Mouse (Mus musculus) cerebellum, postnatal 25 days (tissue): ENCODE measurements at regions not wholly inside any gene's neighbourhood (a gene's known extent, or its start where the extent isn't known, plus 50 kb on each side); places are given as distances from the start of the nearest gene placed in this dataset.

Experiments
- DNase-seq, 2 experiments: peaks; one replicate each; pipeline ENCODE4 v3.0.0; 2021; ENCODE audit warnings: mixed read lengths in 2 of 2

DNA sequence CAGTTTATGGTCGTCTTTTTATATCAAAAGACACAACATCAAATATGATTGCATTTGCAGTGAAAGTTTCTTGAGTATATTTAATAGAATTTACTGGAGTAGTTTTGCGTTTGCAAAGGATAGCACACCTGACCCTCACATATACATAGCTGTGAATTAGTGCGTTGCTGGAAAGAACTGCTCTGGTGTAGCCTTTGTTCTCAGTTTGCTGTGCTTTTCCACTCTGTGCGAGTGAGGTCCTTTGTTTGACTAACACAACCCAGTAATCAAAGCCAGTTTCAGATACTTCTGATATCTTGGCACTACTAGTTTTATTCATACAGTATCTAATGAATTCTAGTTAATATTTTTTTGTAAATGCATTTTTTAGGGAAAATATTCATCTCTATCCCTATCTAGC is 84.7 kb downstream of the Trim52 start:
- no peak for DNase-seq

DNA sequence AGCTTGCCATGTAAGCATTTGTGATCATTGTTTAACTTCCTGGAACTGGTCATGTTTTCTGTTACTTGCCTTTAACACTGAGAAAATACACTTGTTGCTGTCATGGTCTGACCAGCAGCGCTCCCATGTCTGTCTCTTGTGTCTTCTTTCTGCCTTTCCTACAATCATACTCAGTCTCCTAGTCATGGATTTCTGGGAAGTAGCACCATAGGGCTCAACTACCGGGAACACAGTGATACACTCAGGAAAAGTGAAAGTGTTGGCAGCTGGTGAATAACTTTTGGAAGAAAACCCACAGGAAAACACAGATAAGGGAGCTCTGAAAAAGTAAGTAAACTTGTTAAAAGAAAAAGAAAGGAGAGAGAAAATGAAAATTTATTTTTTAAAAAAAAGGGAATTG is 87.6 kb downstream of the Trim52 start:
- DNase-seq = no peak

DNA sequence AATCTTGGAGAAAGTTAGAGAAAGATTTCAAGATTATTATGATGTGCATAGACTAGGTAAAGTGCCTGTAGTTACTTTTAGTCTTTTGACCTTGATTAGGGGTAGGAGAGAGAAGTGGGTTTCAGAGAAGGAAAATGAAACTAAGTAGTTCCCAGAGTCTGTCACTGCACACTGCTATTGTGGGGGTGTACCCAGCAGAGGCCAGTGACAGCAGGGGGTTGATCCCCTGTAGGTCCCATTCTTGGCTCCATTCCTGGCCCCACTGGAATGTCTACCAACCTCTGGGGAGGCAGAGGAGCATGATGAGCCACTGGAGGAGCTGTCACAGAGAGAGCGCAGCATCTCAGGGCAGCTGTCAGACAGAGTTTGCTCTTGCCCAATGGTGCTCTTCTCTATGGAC is 88.1 kb downstream of the Trim52 start:
- no peak for DNase-seq

DNA sequence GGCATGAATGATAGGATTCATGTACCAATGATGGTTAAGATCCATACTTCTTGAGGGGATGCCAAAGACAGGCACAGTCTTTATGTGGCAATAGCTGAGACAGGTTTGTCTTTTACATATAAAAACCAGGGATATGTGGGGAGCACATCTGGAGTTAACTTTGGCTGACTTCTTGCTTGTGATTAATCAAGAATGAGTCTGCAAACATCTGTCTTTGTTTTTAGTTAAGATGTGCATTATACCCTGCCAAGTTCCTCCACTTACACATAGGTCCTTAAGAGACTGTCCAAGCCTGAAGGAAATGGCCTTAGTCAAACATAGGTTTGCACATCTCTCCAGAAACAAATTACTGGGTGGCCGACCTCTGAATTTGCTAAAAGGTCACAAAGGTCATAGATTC is 91.8 kb downstream of the Trim52 start:
- DNase-seq = no peak

DNA sequence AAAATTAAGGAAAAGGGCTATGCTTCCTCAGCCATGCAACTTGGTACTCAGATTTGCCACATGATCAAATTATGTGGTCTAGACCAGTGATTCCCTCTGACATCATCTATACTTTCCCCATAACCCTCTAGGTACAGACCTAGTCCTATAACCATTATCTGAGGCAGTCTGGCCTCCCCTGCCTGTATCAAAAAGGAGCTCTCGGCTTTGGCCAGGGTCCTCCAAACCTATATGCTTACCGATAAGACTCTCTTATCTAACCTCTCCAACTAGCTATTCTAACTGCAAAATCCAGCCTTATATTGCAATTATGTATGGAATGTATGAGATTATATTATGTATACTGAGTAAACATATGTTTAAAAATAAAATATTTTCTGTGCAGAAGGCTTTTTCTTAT is 93.1 kb downstream of the Trim52 start:
- DNase-seq = no peak

DNA sequence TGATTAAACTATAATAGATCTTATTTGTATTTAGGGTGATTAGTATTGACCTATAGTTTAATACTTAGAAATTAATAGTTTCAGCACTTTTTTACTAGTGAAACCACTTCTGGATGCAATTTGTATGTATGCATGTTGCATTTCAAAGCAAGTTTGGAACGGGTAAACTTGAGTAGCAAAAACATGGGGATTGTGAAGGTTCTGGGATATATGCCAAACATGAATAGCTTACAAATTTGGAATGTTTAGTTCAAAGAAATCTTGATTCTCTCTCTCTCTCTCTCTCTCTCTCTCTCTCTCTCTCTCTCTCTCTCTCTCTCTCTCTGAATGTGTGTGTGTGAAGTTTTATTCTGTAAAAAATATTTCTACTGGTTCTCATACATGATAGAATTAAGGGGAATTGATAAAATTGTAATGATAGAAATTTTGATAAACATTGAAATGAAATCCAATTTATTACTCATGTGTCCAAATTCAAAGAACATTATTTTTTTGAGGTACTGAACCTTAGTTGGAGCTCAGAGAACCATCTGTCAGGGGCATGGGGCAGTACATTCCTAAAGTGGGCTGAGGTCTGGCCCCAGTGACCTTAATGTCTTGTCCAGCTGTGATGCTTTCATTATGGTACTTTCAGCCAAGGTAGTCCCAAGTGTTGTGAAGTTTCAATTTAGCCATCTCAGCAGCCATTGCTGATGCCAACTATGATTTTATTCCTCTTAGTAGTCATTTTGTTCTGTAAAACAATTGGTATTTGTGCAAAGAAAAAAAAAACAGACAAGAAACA is 93.7 kb downstream of the Trim52 start:
- DNase-seq = no peak

DNA sequence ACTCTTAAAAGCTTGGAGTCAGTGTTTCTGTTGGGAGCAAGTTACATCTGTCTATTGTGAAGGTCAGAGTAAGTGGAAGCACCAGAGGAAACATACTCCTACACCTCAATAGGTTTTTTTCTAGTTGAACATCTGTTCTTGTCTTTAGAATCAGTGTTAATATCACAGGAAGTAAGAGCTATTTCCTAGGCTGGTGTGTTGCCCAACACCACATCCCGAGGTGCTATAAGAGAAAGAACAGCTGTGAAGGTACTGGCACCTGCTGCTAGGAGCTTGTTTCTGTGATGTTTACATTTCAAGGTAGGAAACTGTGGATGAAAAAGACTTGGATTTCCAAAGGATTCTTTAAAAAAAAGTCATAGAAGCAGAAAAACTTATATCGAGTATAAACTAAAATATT is 105.1 kb downstream of the Trim52 start:
- DNase-seq = no peak

DNA sequence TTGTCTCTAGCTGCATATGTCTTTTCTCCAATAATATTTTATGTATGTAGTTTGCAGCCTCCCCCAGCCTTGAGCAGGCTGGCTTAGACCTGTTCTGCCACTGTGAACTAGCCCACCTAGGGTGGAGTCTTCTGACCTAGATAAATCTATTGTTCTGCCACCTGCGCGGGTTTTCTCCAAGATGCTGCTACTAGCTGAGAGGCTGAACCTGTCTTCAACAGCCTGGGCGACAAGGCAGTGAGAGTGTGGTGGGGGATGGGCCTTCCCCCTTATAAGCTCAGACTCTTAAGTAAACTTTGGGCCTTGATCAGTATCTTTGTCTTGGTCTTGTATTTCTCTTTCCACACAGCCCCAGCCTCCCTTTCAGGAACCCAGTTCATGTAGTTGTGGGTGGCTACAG is 111.7 kb downstream of the Trim52 start:
- no peak for DNase-seq

DNA sequence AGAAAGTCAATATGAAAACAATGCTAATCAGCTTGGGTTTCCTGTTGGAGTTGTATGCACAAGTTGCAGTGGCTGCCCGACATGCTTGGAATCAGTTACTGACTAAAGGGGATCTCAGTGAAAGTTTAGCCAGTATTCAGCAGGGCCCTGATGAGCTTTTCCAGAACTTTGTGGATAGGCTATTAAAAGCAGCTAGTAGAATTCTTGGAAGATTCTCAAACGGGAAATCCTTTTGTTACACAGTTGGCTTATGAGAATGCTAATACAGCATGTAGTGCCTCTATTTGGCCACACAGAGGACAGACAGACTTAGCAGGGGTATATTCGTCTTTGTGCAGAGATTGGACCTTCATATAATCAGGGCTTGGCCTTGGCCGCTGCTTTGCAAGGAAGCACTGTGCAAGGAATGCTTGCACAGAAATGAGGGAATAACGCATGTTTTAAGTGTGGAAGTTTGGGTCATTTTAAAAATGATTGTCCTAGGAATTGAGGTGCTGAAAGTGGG is 113.3 kb downstream of the Trim52 start:
- no peak for DNase-seq

DNA sequence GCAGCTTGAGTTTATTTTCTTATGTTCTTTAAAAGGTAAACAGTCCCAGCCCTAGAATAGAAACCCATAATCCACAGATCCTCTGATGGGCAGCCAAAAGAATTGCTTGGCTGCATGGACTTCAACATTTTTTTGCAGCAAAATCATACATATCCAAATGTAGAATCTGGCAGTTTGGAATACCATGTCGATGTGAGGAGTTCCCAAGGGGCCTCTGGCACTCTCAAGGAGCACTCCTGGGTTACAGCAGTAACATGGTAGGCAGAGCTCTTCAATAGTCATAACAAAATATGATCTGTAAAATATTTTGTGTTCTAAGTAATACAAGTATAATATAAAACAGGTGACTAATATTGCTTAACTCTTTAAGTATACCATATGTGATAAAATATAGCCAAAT is 119.4 kb downstream of the Trim52 start:
- DNase-seq = no peak

DNA sequence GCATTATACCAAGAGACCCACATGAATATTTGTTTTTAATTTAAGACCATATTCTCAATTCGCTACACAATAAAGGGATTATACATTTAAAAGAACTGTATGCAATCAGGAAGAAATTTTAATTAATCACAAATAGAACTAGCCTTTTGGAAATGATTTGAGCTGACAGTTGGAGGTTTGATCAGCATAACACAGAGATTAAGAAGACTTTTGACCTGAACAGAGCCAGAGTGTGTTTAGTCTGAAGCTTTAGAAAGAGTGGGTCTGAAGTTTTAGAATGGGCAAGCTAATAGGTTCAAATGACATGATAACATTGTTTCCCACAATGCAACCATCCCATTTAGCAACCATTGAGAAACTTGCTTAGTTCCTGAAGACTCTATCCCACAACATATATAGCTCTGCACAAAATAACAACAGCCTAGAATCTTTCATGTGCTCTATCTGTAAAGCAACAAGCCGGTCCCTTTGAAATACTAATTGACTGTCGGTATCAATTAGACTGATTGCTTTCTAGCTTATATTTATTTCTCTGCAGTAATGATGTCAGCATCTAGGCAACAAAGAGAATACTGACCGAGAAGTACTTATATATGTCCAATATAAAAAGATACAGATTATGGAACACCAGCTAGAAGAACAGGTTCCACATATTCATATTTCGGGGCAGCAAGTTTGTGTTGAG is 135.9 kb downstream of the Trim52 start:
- no peak for DNase-seq

DNA sequence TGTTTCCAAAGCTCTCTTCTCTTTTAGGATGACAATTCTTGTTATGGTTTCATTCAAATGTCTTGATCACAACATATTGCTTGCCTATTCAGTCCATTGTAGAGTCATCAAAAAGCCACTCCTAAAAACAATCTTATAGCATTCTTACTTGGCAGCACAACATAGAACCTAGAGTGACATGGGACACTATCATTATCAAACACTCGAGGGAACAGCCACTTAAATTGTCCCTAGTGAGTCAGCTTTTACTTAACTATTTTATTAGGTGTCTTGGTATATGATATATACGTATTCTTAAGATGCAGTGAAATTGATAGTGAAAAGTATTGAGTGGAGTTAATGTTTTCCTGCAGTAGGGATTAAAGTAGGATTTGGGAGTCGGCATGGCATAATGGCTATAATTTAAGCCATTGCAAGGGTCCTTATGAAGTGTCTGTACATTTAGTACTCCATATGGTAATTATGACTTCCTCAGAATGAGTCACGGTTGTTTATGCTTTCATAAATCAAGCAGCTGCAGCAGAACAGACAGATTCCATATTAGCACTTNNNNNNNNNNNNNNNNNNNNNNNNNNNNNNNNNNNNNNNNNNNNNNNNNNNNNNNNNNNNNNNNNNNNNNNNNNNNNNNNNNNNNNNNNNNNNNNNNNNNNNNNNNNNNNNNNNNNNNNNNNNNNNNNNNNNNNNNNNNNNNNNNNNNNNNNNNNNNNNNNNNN is 153.6 kb downstream of the Trim52 start:
- DNase-seq = no peak

DNA sequence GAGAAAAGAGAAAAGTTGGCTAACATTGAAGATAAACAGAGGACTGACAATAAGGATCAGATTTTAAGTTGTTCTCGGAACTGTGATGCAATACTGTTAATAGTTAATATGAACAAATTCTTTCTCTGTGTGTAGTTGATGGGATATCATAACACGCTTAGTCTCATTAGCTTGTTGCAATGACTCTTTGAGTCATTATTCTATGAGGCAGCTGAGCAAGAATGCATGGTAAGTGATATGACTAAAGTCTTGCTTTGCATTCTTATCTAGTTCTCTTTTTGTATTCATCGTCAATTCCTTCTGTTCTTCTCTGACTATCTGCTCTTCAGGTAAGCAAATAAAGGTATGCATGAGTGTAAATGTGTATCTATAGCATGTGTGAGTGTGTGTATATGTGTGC is 159.3 kb downstream of the Trim52 start:
- DNase-seq = no peak

DNA sequence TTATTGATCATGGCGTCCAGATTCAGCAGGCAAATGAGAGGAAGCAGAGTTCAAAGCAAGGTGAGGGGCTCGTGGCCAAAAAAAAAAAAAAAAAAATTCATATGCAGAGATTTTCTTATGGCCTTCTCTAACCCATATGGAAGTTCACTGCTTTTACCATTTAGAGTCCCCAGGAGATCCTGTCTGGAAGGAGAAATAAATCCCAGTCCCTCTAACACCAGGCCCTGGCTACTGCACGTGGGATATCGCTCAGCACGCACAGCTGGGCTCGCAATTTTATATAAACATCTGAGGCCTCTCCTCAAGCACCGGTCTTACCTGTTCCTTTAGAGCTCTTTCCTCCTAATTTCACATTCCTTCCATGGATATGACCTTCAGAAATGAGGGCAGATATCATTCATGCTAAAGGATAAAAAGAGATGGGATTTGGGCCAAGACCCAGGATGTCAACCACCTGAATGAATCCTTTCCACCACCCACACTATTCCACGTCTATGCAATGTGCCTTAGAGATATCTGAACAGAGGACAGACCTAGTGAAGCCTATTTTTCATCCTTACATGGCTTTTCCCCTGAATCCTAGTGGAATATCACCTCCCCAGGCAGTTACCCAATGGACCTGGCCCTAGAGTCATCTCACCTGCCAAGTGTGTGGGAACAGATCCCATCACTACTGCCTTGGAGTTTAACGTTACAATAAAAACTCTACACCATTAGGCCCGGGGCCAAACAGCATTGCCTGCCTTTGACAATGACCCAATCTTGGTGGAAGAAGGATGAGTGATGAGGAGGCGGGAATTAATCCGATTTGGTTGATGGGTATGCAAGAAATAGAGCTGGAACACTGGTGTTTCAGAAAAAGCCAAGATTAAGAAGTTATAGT is 161.9 kb downstream of the Trim52 start:
- peak in 1 of 2 experiments; percentile 6 for DNase-seq

DNA sequence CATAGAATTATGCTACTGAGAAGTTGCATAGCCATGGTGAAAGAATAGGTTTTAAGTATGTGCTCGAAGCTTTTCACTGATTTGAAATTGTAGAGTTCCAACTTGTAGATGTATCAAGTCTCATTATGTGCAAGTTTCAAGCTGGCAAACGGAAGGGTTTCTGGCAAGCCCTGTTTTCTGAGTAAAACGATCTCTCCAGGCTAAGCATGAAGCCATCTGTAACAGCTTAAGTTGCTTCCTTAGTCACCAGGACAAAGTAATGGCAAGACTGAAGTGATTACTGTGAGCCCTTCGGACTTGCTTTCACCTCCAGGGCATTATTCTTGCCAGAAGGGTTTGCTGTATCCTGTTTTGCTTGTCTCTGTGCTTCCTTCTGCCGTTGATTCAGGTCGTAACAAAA is 163.7 kb downstream of the Trim52 start:
- DNase-seq = no peak

DNA sequence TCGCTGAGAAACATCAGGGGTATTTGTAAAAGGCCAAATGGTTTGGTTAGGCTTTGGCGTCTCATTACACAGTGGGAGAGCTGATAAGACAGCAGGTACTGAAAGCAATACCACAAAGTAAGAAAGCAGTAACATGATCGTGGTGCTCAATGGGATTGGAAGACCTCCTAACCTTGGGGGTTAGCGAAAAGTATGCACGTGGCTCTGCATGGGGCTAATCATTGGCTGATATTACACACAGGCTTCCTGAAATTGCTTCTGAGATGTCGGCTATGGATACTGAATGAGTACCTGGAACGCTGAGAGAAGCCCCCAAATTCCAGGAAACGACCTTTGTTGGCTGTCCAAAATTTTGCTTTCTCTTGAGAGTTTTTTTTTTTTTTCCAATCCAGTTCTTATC is 207.6 kb downstream of the Trim52 start:
- DNase-seq = no peak

DNA sequence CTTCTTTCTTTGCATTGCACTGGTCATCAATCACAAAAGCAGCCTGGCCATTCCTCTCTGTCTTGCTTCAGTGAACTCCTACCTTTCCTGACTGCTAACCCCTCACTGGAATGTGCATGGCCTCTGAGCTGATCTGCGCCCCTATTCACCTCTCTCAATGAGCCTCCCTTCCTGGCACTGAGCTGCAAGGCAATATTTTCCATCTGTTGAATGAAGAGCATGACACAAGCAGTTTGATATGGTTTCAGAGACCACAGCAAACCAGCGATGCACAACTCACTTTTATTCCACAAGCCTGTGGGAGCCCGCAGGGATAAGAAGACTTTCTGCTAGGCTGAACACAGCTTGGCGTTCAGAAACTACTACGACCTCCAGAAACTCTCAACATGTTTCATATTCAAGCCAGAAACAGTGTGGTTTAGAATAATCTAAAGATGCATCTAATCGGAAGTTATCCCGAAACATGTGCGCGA is 208.1 kb downstream of the Trim52 start:
- DNase-seq = no peak

DNA sequence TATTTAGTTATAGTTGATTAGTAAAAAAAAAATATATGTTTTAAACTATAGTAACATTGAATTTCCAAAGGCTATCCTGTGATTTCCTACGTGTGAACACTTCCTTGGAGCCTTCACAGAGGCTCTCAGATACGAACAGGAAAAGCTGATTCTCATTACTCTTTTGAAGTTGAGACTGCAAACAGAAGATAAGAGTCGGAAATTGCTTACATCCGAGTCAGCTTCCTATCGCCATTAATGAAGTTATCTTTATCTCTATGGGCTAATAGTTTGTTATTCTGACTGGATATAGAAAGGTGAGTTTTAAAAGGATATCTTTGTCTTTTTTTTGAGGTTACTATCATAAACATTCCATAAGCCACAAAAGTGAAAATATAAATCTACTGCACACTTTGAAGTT is 212.8 kb downstream of the Trim52 start:
- no peak for DNase-seq

DNA sequence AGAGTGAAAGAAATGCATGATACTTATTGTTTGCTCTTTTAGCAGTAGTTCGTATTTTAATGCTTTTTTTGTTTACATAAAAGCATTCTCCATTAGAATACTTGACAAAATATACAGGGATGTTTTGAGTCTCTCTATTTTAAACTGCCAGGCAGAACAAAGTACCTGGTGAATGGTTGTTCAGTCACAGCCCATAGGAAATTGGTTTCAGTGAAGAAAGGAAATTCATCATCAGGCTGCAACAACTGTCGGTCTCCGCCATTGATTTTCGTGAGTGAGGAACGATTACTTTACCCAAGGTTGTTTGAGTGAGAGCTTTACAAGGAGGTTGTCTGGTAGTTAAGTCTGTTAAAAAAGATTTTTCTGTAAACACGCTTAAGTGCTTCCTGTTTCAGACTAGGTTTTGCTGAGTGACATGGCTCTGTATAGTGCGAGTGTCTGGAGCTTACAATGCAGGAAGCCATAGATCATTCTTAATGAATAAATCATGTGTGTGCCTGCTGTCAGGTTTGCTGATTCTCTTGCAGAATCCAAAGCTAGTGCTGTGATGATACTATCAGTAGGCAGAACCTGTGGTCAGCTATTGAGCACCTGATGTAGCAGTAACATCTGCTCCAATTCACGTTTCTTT is 221.8 kb downstream of the Trim52 start:
- DNase-seq = no peak

DNA sequence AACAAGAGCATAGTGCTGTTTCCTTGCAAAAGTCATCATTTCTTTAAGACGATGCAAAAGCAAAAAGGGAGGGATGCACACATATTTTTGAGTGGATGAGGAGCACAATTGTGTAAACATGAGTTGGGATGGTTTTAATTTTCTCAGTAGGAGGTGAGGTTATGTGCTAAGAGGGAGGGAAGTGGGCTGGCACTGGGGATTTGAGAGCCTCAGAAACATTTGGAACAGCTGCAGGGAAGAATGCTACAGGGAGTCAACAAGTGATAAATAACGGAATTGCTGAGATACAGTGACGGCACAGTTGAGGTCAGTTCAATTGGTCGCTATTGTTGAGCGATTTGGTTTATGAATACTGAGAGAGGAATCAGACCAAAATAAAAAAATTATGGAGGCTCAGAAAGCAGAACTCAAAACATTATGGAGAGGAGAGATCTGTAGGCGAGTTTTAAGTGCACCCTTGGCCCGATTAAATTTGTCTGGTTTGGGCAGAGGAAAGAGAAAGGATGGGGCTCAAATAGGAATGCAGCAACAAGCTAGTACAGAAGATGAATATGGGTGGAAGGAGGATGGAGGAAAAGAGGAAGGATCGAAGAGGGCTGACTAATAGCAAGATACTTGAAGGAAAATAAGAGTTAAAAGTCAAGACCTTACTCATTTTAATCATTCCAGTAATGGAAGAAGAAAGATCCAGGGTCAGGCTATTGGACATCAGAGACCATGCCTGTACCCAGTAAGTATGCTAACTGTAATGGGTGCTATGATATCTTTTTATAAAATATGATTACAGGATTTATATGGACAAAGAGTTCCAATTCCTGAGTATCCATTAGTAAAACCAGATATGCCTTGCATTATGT is 259.0 kb downstream of the Trim52 start:
- DNase-seq = no peak

DNA sequence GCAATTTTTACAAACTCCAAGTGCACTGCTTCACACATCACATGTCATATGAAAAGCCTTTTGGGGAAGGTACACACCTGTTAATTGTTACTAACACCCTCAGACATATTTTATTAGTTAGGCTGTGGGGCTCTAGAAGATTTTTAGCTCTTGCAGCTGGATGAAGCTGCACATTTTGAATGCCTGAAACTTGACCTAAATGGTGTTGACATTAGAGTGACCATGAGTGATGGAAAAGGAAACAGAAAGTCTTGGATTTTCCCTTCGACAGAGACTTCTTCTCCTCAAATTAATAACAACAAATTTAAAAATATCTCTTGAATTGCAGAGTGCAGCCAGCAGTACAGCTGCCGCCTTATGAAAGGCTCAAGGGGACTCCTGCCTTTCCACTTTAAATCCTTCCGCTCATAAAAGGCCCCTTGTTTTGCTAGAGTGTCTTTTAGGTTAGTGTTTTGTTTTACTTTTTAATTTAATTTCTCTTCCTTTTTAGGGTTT is 259.7 kb downstream of the Trim52 start:
- DNase-seq = no peak
